13 mouse cellular contexts compared by ENCODE assay signal in genomic region chr11:88240736-88241353, GRCm38 (mm10). TPM values are rescaled to one million over a fixed set of nuclear protein-coding genes. Genes with fewer than 3 reads are reported as not detected.
DNase-seq lines count a peak whose midpoint lies in the region; ATAC-seq and TF ChIP-seq lines count a peak whose summit lies in the region.
"Had no signal": no experiment of that assay in that cellular context is flagged by ENCODE, and none has a peak within 500 bp of the region (broad histone marks: within the 10 kb centered on the region; RNA-seq: fewer than 3 reads in every experiment).

No protein-coding gene starts in this region.

- no peak overlapping the region for H3K4me3 ChIP-seq in lung, embryonic 14.5 days (ENCODE audit: low read depth, low read length)
- H3K4me3 ChIP-seq in lung, postnatal 0 days (ENCODE audit: low read depth, low read length) = no peak overlapping the region
- no peak overlapping the region for H3K4me3 ChIP-seq in forebrain, embryonic 15.5 days
- H3K4me3 ChIP-seq in midbrain, embryonic 10.5 days = peak overlapping the region; percentile 12; the same call in 1 of the 2 replicates

- TF ChIP-seq CTCF in lung, embryonic 14.5 days (IDR thresholded peaks at IDR 0.05; ENCODE audit: low read depth) = no peak
- no peak for TF ChIP-seq CTCF in lung, postnatal 0 days (IDR thresholded peaks at IDR 0.05)

- H3K4me2 ChIP-seq in lung, embryonic 14.5 days = no peak overlapping the region
- no peak overlapping the region for H3K4me2 ChIP-seq in lung, postnatal 0 days (replicated peaks; ENCODE audit: low read depth, low read length)
- no peak overlapping the region for H3K4me2 ChIP-seq in forebrain, embryonic 15.5 days (replicated peaks)

- H3K27ac ChIP-seq in lung, embryonic 14.5 days (ENCODE audit: low read depth) = no peak overlapping the region
- H3K27ac ChIP-seq in lung, postnatal 0 days (ENCODE audit: low read length) = no peak overlapping the region
- H3K27ac ChIP-seq in forebrain, embryonic 15.5 days (replicated peaks) = peak overlapping the region; percentile 54
- peak overlapping the region; percentile 93 for H3K27ac ChIP-seq in midbrain, embryonic 10.5 days (replicated peaks)

- H3K36me3 ChIP-seq in lung, embryonic 14.5 days (ENCODE audit: insufficient read depth) = no peaks in the 10 kb centered on the region
- H3K36me3 ChIP-seq in lung, postnatal 0 days (ENCODE audit: insufficient read depth, low read length) = no peaks in the 10 kb centered on the region
- H3K36me3 ChIP-seq in forebrain, embryonic 15.5 days = no peaks in the 10 kb centered on the region
- no peaks in the 10 kb centered on the region for H3K36me3 ChIP-seq in midbrain, embryonic 10.5 days

- H3K4me1 ChIP-seq in lung, embryonic 14.5 days (ENCODE audit: insufficient read depth) = 0 out of 2 replicates have a peak, but pooled peaks cover 8% of the 10 kb centered on the region
- no peaks in the 10 kb centered on the region; the same call in 1 of the 2 replicates for H3K4me1 ChIP-seq in lung, postnatal 0 days (ENCODE audit: insufficient read depth, low read depth, low read length)
- peaks cover 30% of the 10 kb centered on the region for H3K4me1 ChIP-seq in forebrain, embryonic 15.5 days
- peaks cover 75% of the 10 kb centered on the region for H3K4me1 ChIP-seq in midbrain, embryonic 10.5 days

- H3K9me3 ChIP-seq in lung, embryonic 14.5 days (ENCODE audit: low read depth, low read length) = no peaks in the 10 kb centered on the region
- H3K9me3 ChIP-seq in lung, postnatal 0 days (ENCODE audit: low read length) = no peaks in the 10 kb centered on the region
- no peaks in the 10 kb centered on the region for H3K9me3 ChIP-seq in forebrain, embryonic 15.5 days
- H3K9me3 ChIP-seq in midbrain, embryonic 10.5 days (replicated peaks) = no peaks in the 10 kb centered on the region; the same call in 1 of the 2 replicates

- no peak overlapping the region for H3K9ac ChIP-seq in lung, embryonic 14.5 days
- H3K9ac ChIP-seq in lung, postnatal 0 days (replicated peaks; ENCODE audit: low read depth) = no peak overlapping the region
- no peak overlapping the region for H3K9ac ChIP-seq in forebrain, embryonic 15.5 days (replicated peaks)

- peak; percentile 63 for DNase-seq in lung, embryonic 14.5 days
- DNase-seq in lung, postnatal 0 days (ENCODE audit: low spot score) = no peak
- peak; percentile 93 for DNase-seq in midbrain, embryonic 10.5 days (ENCODE audit: low spot score)
- no peak for DNase-seq in T-cell, adult 2 months (ENCODE audit: low spot score)
- DNase-seq in layer of hippocampus, postnatal 14 days (ENCODE audit: low spot score in 2 of 2) = no peak
- DNase-seq in frontal cortex, postnatal 14 days (ENCODE audit: low spot score in 2 of 2) = no peak
- DNase-seq: thymus, postnatal 4 days had no signal

- no peaks in the 10 kb centered on the region for H3K27me3 ChIP-seq in lung, embryonic 14.5 days (ENCODE audit: insufficient read depth, low read length)
- no peaks in the 10 kb centered on the region for H3K27me3 ChIP-seq in lung, postnatal 0 days (replicated peaks; ENCODE audit: insufficient read depth, low read length)
- no peaks in the 10 kb centered on the region for H3K27me3 ChIP-seq in forebrain, embryonic 15.5 days
- H3K27me3 ChIP-seq in midbrain, embryonic 10.5 days (ENCODE audit: low read depth, poor library complexity, severe bottlenecking) = no peaks in the 10 kb centered on the region

- ATAC-seq in lung, embryonic 14.5 days (ENCODE audit: insufficient read depth) = no peak
- ATAC-seq in lung, postnatal 0 days = no peak
- ATAC-seq in forebrain, embryonic 15.5 days (replicated peaks) = peak; percentile 70

- TF ChIP-seq EP300 in lung, postnatal 0 days (IDR thresholded peaks at IDR 0.05) = no peak

- 14% methylated on average over 10 of the region's 10 CpGs for WGBS in lung, embryonic 14.5 days
- WGBS in lung, postnatal 0 days = 30% methylated on average over 10 of the region's 10 CpGs
- 3% methylated on average over 10 of the region's 10 CpGs for WGBS in forebrain, embryonic 15.5 days
- WGBS in midbrain, embryonic 10.5 days = 3% methylated on average over 10 of the region's 10 CpGs

RNA-seq across cellular contexts. Expression of gene Mrps23, which starts 36.7 kb away (rescaled TPM):
- 55.1 and 57.6 TPM in 2 replicates for polyA plus RNA-seq in lung, embryonic 14.5 days (2014; fragmentation: Nextera tagmentation; extraction: Ambion mirVana)
- 46.5 TPM in 2 replicates for polyA plus RNA-seq in lung, postnatal 0 days (2015; fragmentation: Nextera tagmentation; extraction: Ambion mirVana)
- 67.0 and 68.1 TPM in 2 replicates for polyA plus RNA-seq in forebrain, embryonic 15.5 days (2015; fragmentation: Nextera tagmentation; extraction: Ambion mirVana)
- 70.6 and 78.8 TPM in 2 replicates for polyA plus RNA-seq in midbrain, embryonic 10.5 days (2016; fragmentation: Nextera tagmentation; extraction: Ambion mirVana)
- 10 to 100 TPM; 58.2 to 61.3 TPM for total RNA-seq in layer of hippocampus, postnatal 14 days (2021)

RNA-seq across cellular contexts. Expression of gene Ccdc182, which starts 53.0 kb away (rescaled TPM):
- polyA plus RNA-seq in lung, embryonic 14.5 days (2014; fragmentation: Nextera tagmentation; extraction: Ambion mirVana) = not detected in 2 replicates
- not detected in 2 replicates for polyA plus RNA-seq in lung, postnatal 0 days (2015; fragmentation: Nextera tagmentation; extraction: Ambion mirVana)
- polyA plus RNA-seq in forebrain, embryonic 15.5 days (2015; fragmentation: Nextera tagmentation; extraction: Ambion mirVana) = 0.23 TPM in 1 of 2 replicates, not detected in the other
- 4.7 and 6.0 TPM in 2 replicates for polyA plus RNA-seq in midbrain, embryonic 10.5 days (2016; fragmentation: Nextera tagmentation; extraction: Ambion mirVana)
- not detected for total RNA-seq in layer of hippocampus, postnatal 14 days (2021)
- total RNA-seq: adrenal gland, postnatal 4 days; ES-E14; left cerebral cortex, postnatal 25 days; megakaryocyte, adult 5-6 weeks had no signal
- polyA plus RNA-seq: heart, postnatal 0 days had no signal

Comparison
In these comparisons a context has a peak if more than half of its experiments do, and no peak if none do; other contexts are left out.
1. DNase-seq: peak in lung, embryonic 14.5 days (single experiment) and midbrain, embryonic 10.5 days (single experiment); none in lung, postnatal 0 days (single experiment), T-cell, adult 2 months (single experiment), layer of hippocampus, postnatal 14 days (0 of 2) and frontal cortex, postnatal 14 days (0 of 2).
2. H3K27ac ChIP-seq: peak in forebrain, embryonic 15.5 days (single experiment) and midbrain, embryonic 10.5 days (single experiment); none in lung, embryonic 14.5 days (single experiment) and lung, postnatal 0 days (single experiment).